Mouse (Mus musculus) lung, embryonic 15.5 days (tissue): ENCODE measurements around the gene Prr14l. TPM values are rescaled to one million over a fixed set of nuclear protein-coding genes. Genes with fewer than 3 reads are reported as not detected.
"Not testable (repeated sequence)": the region's sequence is repeated elsewhere in the genome, so short reads cannot be mapped to it uniquely, and the experiment has no call there.

Source experiments
- ATAC-seq: fragments of 200-750 bp; cut with Nextera tagmentation; 2 replicates; pipeline ENCODE4 v1.8.0; 2017; ENCODE audit warnings: moderate number of reproducible peaks, borderline replicate concordance; ENCODE audit not compliant: low FRiP score, low TSS enrichment; ENCODE audit errors: extremely low read depth
- H3K27ac ChIP-seq: fragments of 300-500 bp; sonication (generic); 2 replicates; pipeline ENCODE4 v1.5.1; 2015; ENCODE audit warnings: moderate library complexity, mild to moderate bottlenecking, inconsistent platforms
- H3K27me3 ChIP-seq: fragments of 300-500 bp; sonication (generic); 2 replicates; pipeline ENCODE4 v1.6.1; 2015; ENCODE audit warnings: inconsistent platforms
- H3K36me3 ChIP-seq: fragments of 300-500 bp; sonication (generic); 2 replicates; pipeline ENCODE4 v1.6.1; 2015; ENCODE audit warnings: inconsistent platforms
- H3K4me1 ChIP-seq: fragments of 300-500 bp; sonication (generic); 2 replicates; pipeline ENCODE4 v1.6.1; 2015; ENCODE audit warnings: inconsistent platforms
- H3K4me2 ChIP-seq: fragments of 300-500 bp; sonication (generic); 2 replicates; pipeline ENCODE4 v1.6.1; 2015; ENCODE audit warnings: inconsistent platforms, mild to moderate bottlenecking, moderate library complexity
- H3K4me3 ChIP-seq: fragments of 300-500 bp; sonication (generic); 2 replicates; pipeline ENCODE4 v1.5.1; 2015; ENCODE audit warnings: mild to moderate bottlenecking, inconsistent platforms
- H3K9ac ChIP-seq: fragments of 300-500 bp; sonication (generic); 2 replicates; pipeline ENCODE4 v1.6.1; 2015; ENCODE audit warnings: inconsistent platforms
- H3K9me3 ChIP-seq: fragments of 300-500 bp; sonication (generic); 2 replicates; pipeline ENCODE4 v1.6.1; 2016; ENCODE audit warnings: inconsistent platforms
- WGBS: fragments of 180-500 bp; shearing (Covaris S2); methylation state at CpG from one replicate; pipeline ENCODE4 v1.1.7; 2015; 5-methylcytosine and 5-hydroxymethylcytosine counted together
- polyA plus RNA-seq: library from polyadenylated mRNA; unstranded; fragments of >200 nt; fragmentation: Nextera tagmentation; extraction: Ambion mirVana; gene quantifications from 2 replicates; pipeline ENCODE4 v1.2.1, GENCODE M21; 2015

Prr14l gene
- polyA plus RNA-seq, 1 experiment from 2014 or later, result 17.5 TPM

DNA sequence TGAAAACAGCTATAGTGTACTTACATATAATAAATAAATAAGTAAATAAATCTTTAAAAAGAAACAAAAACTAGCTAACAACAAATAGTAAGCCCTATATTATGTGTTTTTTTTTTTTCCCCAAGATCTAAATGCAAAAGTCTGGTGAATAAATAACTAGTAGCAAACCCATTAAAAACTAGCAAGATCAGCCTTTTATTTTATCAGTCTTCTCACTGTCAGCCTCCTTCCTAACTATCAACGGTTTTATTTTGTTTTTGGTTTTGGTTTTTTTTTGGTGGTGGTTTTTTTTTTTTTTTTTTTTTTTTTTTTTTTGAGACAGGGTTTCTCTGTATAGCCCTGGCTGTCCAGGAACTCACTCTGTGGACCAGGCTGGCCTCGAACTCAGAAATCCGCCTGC, 4.5 kb downstream of the Prr14l start:
- H3K4me2 ChIP-seq, ATAC-seq, H3K4me3 ChIP-seq, H3K9me3 ChIP-seq, H3K27ac ChIP-seq, H3K27me3 ChIP-seq, H3K9ac ChIP-seq: not testable (repeated sequence)
- WGBS, result 94% methylated on average over 3 of the region's 3 CpGs
- Histone ChIP-seq H3K4me1 (peaks cover 23% of the 10 kb centered on the region), H3K36me3 (peaks cover 17% of the 10 kb centered on the region)

GRCm38 (mm10) chr5:32849178-32849577, 4.9 kb downstream of the Prr14l start:
- Histone ChIP-seq H3K4me2 (no peak overlapping the region), H3K4me1 (peaks cover 20% of the 10 kb centered on the region), H3K27ac (no peak overlapping the region), H3K9me3 (no peaks in the 10 kb centered on the region), H3K4me3 (no peak overlapping the region), H3K27me3 (no peaks in the 10 kb centered on the region), H3K36me3 (peaks cover 21% of the 10 kb centered on the region), H3K9ac (no peak overlapping the region)
- ATAC-seq, result no peak
- WGBS, result 96% methylated on average over 3 of the region's 3 CpGs

- Histone ChIP-seq H3K4me2 (no peak overlapping the region), H3K27ac (no peak overlapping the region), H3K27me3 (no peaks in the 10 kb centered on the region), H3K36me3 (peaks cover 72% of the 10 kb centered on the region), H3K4me3 (no peak overlapping the region), H3K9me3 (no peaks in the 10 kb centered on the region), H3K4me1 (no peaks in the 10 kb centered on the region), H3K9ac (no peak overlapping the region)
- 95% methylated on average over 2 of the region's 2 CpGs for WGBS
- no peak for ATAC-seq
These were observed 14.0 kb downstream of the Prr14l start for GRCm38 (mm10) chr5:32840029-32840428.

DNA sequence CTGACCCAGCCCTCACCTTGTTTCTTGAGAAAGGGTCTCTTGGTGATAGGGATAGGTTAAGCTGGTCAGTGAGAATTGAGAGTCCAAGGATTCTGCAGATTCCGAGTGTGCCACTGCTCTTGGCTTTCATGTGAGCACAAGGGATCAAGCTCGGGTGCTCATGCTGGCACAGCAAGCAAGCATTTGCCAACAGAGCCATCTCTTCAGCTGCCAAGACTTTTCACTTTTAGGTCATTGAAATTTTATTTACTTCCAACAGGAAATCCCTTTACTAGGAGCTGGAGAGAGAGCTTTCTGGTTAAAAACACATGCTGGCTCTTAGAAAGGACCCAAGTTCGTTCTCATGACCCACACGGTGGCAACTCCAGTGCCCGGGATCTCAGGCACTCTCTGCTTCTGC, 17.1 kb downstream of the Prr14l start:
- 88% methylated on average over 5 of the region's 5 CpGs for WGBS
- ATAC-seq, result no peak
- no peak overlapping the region for H3K9ac ChIP-seq
- no peaks in the 10 kb centered on the region for H3K27me3 ChIP-seq
- no peak overlapping the region for H3K27ac ChIP-seq
- H3K4me1 ChIP-seq, result no peaks in the 10 kb centered on the region
- peaks cover 76% of the 10 kb centered on the region for H3K36me3 ChIP-seq
- no peaks in the 10 kb centered on the region for H3K9me3 ChIP-seq
- no peak overlapping the region for H3K4me2 ChIP-seq
- no peak overlapping the region for H3K4me3 ChIP-seq

DNA sequence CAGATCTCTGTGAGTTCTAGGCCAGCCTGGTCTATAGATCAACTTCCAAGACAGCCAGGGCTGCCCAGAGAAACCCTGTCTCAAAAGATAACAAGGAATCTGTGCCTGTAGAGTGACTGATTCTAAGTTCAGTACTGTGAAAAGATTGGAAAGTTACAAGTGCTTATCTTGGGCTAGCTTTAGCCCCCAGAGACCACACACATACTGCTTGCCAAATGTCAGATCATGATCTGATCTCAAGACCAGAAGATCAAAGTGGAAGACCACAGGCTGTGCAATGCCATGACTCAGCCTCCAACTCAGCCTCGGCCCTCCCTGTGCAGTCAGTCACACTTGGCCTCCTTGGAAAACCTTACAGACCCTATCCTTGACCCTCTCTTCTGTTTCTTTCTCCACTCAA, 19.6 kb downstream of the Prr14l start:
- no peak overlapping the region for H3K4me2 ChIP-seq
- no peaks in the 10 kb centered on the region for H3K9me3 ChIP-seq
- no peak overlapping the region for H3K4me3 ChIP-seq
- H3K27ac ChIP-seq, result no peak overlapping the region
- WGBS, result 70% methylated on average over 1 of the region's 1 CpGs
- H3K4me1 ChIP-seq, result no peaks in the 10 kb centered on the region
- no peaks in the 10 kb centered on the region for H3K27me3 ChIP-seq
- H3K9ac ChIP-seq, result no peak overlapping the region
- ATAC-seq, result no peak
- H3K36me3 ChIP-seq, result peaks cover 81% of the 10 kb centered on the region

- WGBS, result 84% methylated on average over 2 of the region's 2 CpGs
- H3K36me3 ChIP-seq, result peaks cover 82% of the 10 kb centered on the region
These were observed 24.0 kb downstream of the Prr14l start for GRCm38 (mm10) chr5:32830054-32830453.

DNA sequence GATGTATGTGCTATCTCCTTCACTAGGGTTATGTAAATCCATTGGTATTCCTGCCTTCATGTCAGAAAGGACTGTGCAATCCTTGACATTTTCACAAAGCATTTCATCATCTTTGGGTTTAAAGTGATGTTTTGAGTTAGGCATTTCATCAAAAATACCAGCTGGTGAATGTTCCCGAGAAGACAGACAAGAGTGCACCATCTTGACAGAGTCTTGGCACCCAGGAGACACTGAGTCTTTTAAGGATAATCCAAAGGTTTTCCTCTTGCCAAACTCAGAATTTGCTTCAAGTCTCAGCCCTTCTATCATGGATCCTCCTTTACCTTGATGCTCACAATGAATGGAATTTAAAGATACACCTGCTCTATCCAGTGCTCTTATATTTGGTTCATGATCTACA, 25.3 kb downstream of the Prr14l start:
- H3K4me1 ChIP-seq, H3K27me3 ChIP-seq, H3K9me3 ChIP-seq, H3K27ac ChIP-seq, ATAC-seq, H3K4me3 ChIP-seq, H3K9ac ChIP-seq, H3K4me2 ChIP-seq: not testable (repeated sequence)
- 81% methylated on average over 1 of the region's 1 CpGs for WGBS
- peaks cover 69% of the 10 kb centered on the region for H3K36me3 ChIP-seq

More at GRCm38 (mm10) chr5:32830054-32830453, 24.0 kb downstream of the Prr14l start:
- Histone ChIP-seq H3K4me1 (no peaks in the 10 kb centered on the region), H3K9ac (no peak overlapping the region), H3K4me3 (no peak overlapping the region), H3K4me2 (no peak overlapping the region), H3K9me3 (no peaks in the 10 kb centered on the region), H3K27me3 (no peaks in the 10 kb centered on the region), H3K27ac (no peak overlapping the region)
- no peak for ATAC-seq

DNA sequence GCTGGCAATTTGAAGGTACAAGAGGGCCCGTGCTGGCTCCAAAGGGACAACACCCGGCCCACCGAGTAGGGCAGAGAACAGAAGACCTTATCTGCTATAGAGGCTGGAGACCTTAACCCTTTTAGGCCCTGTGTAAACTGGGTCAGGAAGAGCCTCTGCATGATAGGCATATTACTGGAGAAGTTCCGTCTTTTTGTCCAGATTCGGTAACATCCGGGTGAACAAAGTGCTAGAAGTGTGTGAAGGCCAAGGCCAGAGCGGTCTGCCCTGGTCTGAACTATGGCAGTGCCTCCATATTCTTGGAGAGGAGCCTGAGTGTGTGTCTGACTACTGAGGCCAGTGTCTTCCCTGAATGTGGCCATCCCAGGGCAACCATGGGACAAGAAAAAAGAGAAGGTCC, 27.0 kb downstream of the Prr14l start, which contains the start of gene Gm20671:
Gene Gm20671, minus strand, starts transcription at position 101 of the 400 bp plus-strand sequence.
- H3K4me3 ChIP-seq, result no peak within 1 kb of the TSS
- peaks cover 63% of the 10 kb centered on the region for H3K36me3 ChIP-seq
- H3K4me2 ChIP-seq, result no peak within 1 kb of the TSS
- no peak for ATAC-seq
- 88% methylated on average over 7 of the region's 7 CpGs for WGBS
- no peaks in the 10 kb centered on the region for H3K9me3 ChIP-seq
- no peaks in the 10 kb centered on the region for H3K4me1 ChIP-seq
- no peak within 1 kb of the TSS for H3K9ac ChIP-seq
- H3K27me3 ChIP-seq, result no peaks in the 10 kb centered on the region
- H3K27ac ChIP-seq, result no peak within 1 kb of the TSS

- no peak for ATAC-seq
- no peak overlapping the region for H3K4me2 ChIP-seq
- no peaks in the 10 kb centered on the region for H3K9me3 ChIP-seq
- H3K9ac ChIP-seq, result no peak overlapping the region
- no peaks in the 10 kb centered on the region for H3K4me1 ChIP-seq
- 90% methylated on average over 8 of the region's 8 CpGs for WGBS
- no peak overlapping the region for H3K4me3 ChIP-seq
- H3K36me3 ChIP-seq, result peaks cover 65% of the 10 kb centered on the region
- no peak overlapping the region for H3K27ac ChIP-seq
- no peaks in the 10 kb centered on the region for H3K27me3 ChIP-seq
These were observed 33.6 kb downstream of the Prr14l start for GRCm38 (mm10) chr5:32820471-32820870.

GRCm38 (mm10) chr5:32815396-32815795, 38.7 kb downstream of the Prr14l start:
- no peak overlapping the region for H3K9ac ChIP-seq
- H3K27me3 ChIP-seq, result no peaks in the 10 kb centered on the region
- 90% methylated on average over 4 of the region's 4 CpGs for WGBS
- no peak overlapping the region for H3K27ac ChIP-seq
- peaks cover 71% of the 10 kb centered on the region for H3K36me3 ChIP-seq
- no peak overlapping the region for H3K4me3 ChIP-seq
- H3K4me1 ChIP-seq, result no peaks in the 10 kb centered on the region
- no peak overlapping the region for H3K4me2 ChIP-seq
- no peaks in the 10 kb centered on the region for H3K9me3 ChIP-seq
- ATAC-seq, result no peak

GRCm38 (mm10) chr5:32786454-32786853, 67.6 kb downstream of the Prr14l start:
- H3K4me3 ChIP-seq, ATAC-seq, H3K27ac ChIP-seq, H3K9me3 ChIP-seq, H3K27me3 ChIP-seq, H3K9ac ChIP-seq: not testable (repeated sequence)
- WGBS, result 46% methylated on average over 1 of the region's 1 CpGs
- H3K36me3 ChIP-seq, result 0 out of 2 replicates have a peak, but pooled peaks cover 21% of the 10 kb centered on the region
- peak overlapping the region; percentile 85 for H3K4me2 ChIP-seq
- H3K4me1 ChIP-seq, result peaks cover 12% of the 10 kb centered on the region; the same call in 1 of the 2 replicates

DNA sequence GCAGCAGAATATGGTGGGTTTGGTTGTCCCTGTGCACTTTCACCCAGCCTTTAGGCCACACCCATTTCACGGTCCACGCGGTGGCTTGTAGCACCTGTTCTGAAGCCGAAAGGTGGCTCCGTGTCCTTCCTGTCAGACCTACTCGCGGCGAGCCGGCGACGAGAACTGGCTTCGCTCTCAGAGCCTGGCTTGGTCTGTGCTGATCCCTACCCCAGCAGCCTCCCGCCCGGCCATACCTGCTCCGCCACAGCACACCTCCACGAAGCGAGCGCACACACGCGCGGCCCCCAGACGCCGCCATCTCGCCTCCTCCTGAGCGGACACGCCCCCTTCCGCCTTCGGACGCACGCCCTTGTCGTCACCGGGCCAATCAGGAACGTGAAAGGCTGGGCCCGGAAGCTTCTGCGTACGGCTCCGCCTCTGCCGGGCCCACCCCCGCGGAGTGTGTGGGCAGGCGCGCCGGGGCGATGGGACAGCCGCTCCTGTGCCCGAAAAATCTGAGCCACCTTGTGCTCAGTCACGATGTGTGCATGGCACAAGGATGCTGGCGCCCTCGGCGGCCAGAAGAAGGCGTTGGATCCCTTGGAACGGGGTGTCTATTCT, 68.6 kb downstream of the Prr14l start, which contains the start of gene Pisd:
Gene Pisd, minus strand, starts transcription at position 334 of the 603 bp plus-strand sequence.
- WGBS, result under 1% methylated on average over 52 of the region's 52 CpGs

More for the DNA sequence above, 68.6 kb downstream of the Prr14l start, which contains the start of gene Pisd:
- Histone ChIP-seq H3K27me3 (no peaks in the 10 kb centered on the region), H3K4me1 (peaks cover 12% of the 10 kb centered on the region; the same call in 1 of the 2 replicates), H3K9me3 (no peaks in the 10 kb centered on the region), H3K27ac (peak within 1 kb of the TSS; percentile 63), H3K4me3 (peak within 1 kb of the TSS; percentile 86), H3K36me3 (0 out of 2 replicates have a peak, but pooled peaks cover 11% of the 10 kb centered on the region), H3K4me2 (peak within 1 kb of the TSS; percentile 85), H3K9ac (peak within 1 kb of the TSS; percentile 56)
- peak; percentile 99 for ATAC-seq
